Mouse (Mus musculus) megakaryocyte, embryonic 14.5 days (primary cell): ENCODE results near the gene Cysltr2.

ENCODE experiments used
- FLI1 ChIP-seq: IDR thresholded peaks from 2 replicates; pipeline ENCODE4 v1.6.1; 2012; ENCODE audit warnings: low read length, inconsistent platforms, mixed read lengths
- GATA1 ChIP-seq: IDR thresholded peaks from 3 replicates; pipeline ENCODE4 v1.6.1; 2012; ENCODE audit warnings: mixed read lengths, low read length, inconsistent platforms, borderline replicate concordance

DNA sequence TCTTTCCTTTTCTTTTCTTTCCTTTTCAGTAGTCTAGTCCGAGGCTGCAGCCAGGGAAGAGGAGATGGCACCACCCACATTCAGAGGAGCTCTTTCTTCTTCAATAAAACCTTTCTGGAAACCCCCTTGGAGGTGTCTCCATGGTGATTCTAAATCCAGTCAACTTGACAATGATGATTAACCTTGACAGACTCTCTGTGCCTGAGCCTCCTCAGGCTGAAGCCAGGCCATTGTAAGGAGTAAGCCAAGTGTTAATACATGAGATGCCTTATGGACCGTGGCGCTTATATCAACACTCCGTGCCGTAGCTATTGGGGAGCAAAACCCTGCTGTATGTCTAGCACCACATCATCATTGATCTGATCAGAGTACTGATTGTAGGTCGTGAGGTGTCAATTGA lies 50.8 kb downstream of the Cysltr2 start:
- TF ChIP-seq GATA1 (no peak), FLI1 (no peak)
